15 mouse cellular contexts compared by ENCODE assay signal in genomic region chr13:89339055-89339454, GRCm38 (mm10).
DNase-seq lines count a peak whose midpoint lies in the region; ATAC-seq lines count a peak whose summit lies in the region.
"Had no signal": no experiment of that assay in that cellular context is flagged by ENCODE, and none has a peak within 500 bp of the region (broad histone marks: within the 10 kb centered on the region; RNA-seq: fewer than 3 reads in every experiment).

No protein-coding gene starts in this region.

- intact Hi-C loops in left cerebral cortex, postnatal 4 days (cut with DNase I): no loop called here
- intact Hi-C loops in left cerebral cortex, postnatal 14 days (cut with DNase I): loop anchor here (5.0 kb wide), 1 partner anchor 517 kb away; the partner anchor contains the start of gene Edil3

- H3K9me3 ChIP-seq in forebrain, embryonic 14.5 days (replicated peaks; ENCODE audit: control insufficient read depth, low read length): no peaks in the 10 kb centered on the region
- no peaks in the 10 kb centered on the region for H3K9me3 ChIP-seq in hindbrain, embryonic 16.5 days (ENCODE audit: control insufficient read depth, low read length)
- H3K9me3 ChIP-seq in neural tube, embryonic 14.5 days (ENCODE audit: control insufficient read depth, low read length): no peaks in the 10 kb centered on the region

- H3K4me1 ChIP-seq in forebrain, embryonic 14.5 days (ENCODE audit: control insufficient read depth, insufficient read depth, low read length): peaks cover 5% of the 10 kb centered on the region; the same call in 1 of the 2 replicates
- H3K4me1 ChIP-seq in hindbrain, embryonic 16.5 days (ENCODE audit: control insufficient read depth, insufficient read depth, low read depth, low read length): no peaks in the 10 kb centered on the region
- H3K4me1 ChIP-seq in neural tube, embryonic 14.5 days (ENCODE audit: control insufficient read depth, insufficient read depth, low read length): 0 out of 2 replicates have a peak, but pooled peaks cover 2% of the 10 kb centered on the region

- H3K27ac ChIP-seq in forebrain, embryonic 14.5 days (ENCODE audit: low read depth, low read length): no peak overlapping the region
- H3K27ac ChIP-seq in hindbrain, embryonic 16.5 days (ENCODE audit: low read depth, low read length): no peak overlapping the region
- H3K27ac ChIP-seq in neural tube, embryonic 14.5 days (ENCODE audit: low read depth, low read length): no peak overlapping the region
- H3K27ac ChIP-seq: gastrocnemius, adult 2 months; liver, embryonic 14.5 days had no signal

- H3K9ac ChIP-seq in forebrain, embryonic 14.5 days (ENCODE audit: low read length): no peak overlapping the region
- no peak overlapping the region for H3K9ac ChIP-seq in hindbrain, embryonic 16.5 days (ENCODE audit: low read depth, low read length)
- H3K9ac ChIP-seq in neural tube, embryonic 14.5 days (replicated peaks; ENCODE audit: low read depth, low read length): no peak overlapping the region
- H3K9ac ChIP-seq: liver, embryonic 14.5 days had no signal

- WGBS in forebrain, embryonic 14.5 days: 33% methylated on average over 4 of the region's 4 CpGs
- WGBS in hindbrain, embryonic 16.5 days: 45% methylated on average over 4 of the region's 4 CpGs
- 50% methylated on average over 4 of the region's 4 CpGs for WGBS in neural tube, embryonic 14.5 days

- peak; percentile 91 for ATAC-seq in forebrain, embryonic 14.5 days
- ATAC-seq in hindbrain, embryonic 16.5 days: peak; percentile 80
- ATAC-seq in neural tube, embryonic 14.5 days (ENCODE audit: low read depth): peak; percentile 65; the same call in 1 of the 2 replicates

- no peak overlapping the region for H3K4me2 ChIP-seq in forebrain, embryonic 14.5 days (ENCODE audit: low read length)
- H3K4me2 ChIP-seq in hindbrain, embryonic 16.5 days (ENCODE audit: low read length): no peak overlapping the region
- H3K4me2 ChIP-seq in neural tube, embryonic 14.5 days (ENCODE audit: low read depth, low read length): no peak overlapping the region

- H3K27me3 ChIP-seq in forebrain, embryonic 14.5 days (replicated peaks; ENCODE audit: control insufficient read depth, insufficient read depth, low read length): no peaks in the 10 kb centered on the region
- no peaks in the 10 kb centered on the region for H3K27me3 ChIP-seq in hindbrain, embryonic 16.5 days (replicated peaks; ENCODE audit: control insufficient read depth, insufficient read depth, low read length)
- no peaks in the 10 kb centered on the region for H3K27me3 ChIP-seq in neural tube, embryonic 14.5 days (ENCODE audit: control insufficient read depth, insufficient read depth, low read length)

- DNase-seq in left cerebral cortex, postnatal 4 days: peak; percentile 16
- DNase-seq in left cerebral cortex, postnatal 14 days (ENCODE audit: low spot score in 2 of 2): no peak
- DNase-seq in forebrain, embryonic 14.5 days (ENCODE audit: low spot score): peak; percentile 56
- DNase-seq in heart, postnatal 4 days: no peak
- no peak for DNase-seq in thymus, postnatal 10 days (ENCODE audit: low spot score in 2 of 2)
- DNase-seq: cerebellum, adult 11-12 months; gastrocnemius, adult 2 months; heart, postnatal 14 days; kidney, adult 18-20 months; lung, postnatal 14 days; thymus, postnatal 14 days had no signal

- no peaks in the 10 kb centered on the region for H3K36me3 ChIP-seq in forebrain, embryonic 14.5 days (ENCODE audit: control insufficient read depth, insufficient read depth, low read length)
- no peaks in the 10 kb centered on the region for H3K36me3 ChIP-seq in hindbrain, embryonic 16.5 days (ENCODE audit: control insufficient read depth, insufficient read depth, low read length)
- H3K36me3 ChIP-seq in neural tube, embryonic 14.5 days (ENCODE audit: control insufficient read depth, insufficient read depth, low read length): no peaks in the 10 kb centered on the region

- no peak overlapping the region for H3K4me3 ChIP-seq in forebrain, embryonic 14.5 days (ENCODE audit: low read depth, low read length)
- no peak overlapping the region for H3K4me3 ChIP-seq in hindbrain, embryonic 16.5 days (ENCODE audit: low read length)
- no peak overlapping the region for H3K4me3 ChIP-seq in neural tube, embryonic 14.5 days (ENCODE audit: low read depth, low read length)
- H3K4me3 ChIP-seq: erythroblast, embryonic 14.5 days; gastrocnemius, adult 2 months had no signal

Comparison
In these comparisons a context has a peak if more than half of its experiments do, and no peak if none do; other contexts are left out.
1. DNase-seq: peak in left cerebral cortex, postnatal 4 days (single experiment) and forebrain, embryonic 14.5 days (single experiment); none in left cerebral cortex, postnatal 14 days (0 of 2), heart, postnatal 4 days (single experiment) and thymus, postnatal 10 days (0 of 2).
2. Peak in every context shown above with its lines, with median percentiles within 50 percentile points of each other: ATAC-seq.